Mouse (Mus musculus) NIH3T3 (cell line): ENCODE measurements around the gene Hoxa5.

Experiments
- DNase-seq: peaks from one replicate; pipeline ENCODE4 v3.0.0-alpha.2; 2012; ENCODE audit warnings: low read depth

Hoxa5 gene

DNA sequence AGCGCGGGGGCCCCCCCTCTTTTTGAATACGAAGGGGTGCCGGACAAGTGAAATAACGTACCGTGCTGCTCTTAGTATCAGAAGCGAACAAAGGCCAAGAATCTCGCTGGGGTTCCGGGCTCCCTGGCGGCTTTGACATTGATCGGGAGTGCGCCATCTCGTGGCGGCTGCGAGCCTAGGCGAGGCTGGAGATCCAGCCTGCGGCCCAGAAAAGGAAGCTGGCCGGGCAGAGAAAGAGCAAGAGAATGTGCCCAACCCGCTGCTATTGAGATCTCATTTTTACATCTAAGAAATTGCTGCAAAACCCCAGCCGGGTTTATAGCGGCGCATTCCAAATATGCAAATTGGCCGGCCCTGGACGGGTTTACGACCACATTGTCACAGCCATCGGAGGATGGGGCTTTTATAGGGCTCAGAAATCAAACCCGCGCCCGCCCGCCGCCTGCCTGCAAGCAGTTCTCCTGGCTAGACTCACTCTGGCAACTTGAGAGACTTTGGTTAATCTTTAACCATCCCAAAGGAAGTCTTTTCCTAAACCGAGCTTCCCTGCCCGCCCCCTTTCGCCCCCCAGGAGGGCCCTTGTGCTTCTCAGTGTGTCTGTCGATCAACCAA, 36.1 kb upstream of the Hoxa5 start, which contains the start of gene Hoxa10:
TSS of gene Hoxa10 (minus strand) at position 466 of the 612 bp plus-strand sequence.
- peak; percentile 78 for DNase-seq

GRCm38 (mm10) chr6:52239625-52240388, 35.4 kb upstream of the Hoxa5 start:
- no peak for DNase-seq

DNA sequence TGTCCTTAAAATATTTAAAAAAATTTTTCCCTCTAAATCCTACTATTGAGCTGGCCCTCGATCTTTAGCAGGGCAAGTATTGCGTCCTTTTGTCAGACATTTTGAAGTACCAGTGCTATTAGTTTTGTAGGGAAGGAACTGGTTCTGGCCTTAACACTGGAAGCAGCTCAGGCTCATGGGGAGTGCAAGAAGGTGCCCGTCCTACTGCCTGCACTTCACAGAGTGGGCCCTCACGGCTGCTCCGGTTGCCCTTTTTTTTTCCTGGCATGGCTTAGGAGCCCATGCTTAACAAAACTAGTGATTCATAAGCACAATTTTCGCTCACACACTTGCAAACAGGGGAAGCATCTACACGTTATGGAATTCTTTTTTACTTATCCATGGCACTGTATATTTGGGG, 34.6 kb upstream of the Hoxa5 start:
- no peak for DNase-seq

DNA sequence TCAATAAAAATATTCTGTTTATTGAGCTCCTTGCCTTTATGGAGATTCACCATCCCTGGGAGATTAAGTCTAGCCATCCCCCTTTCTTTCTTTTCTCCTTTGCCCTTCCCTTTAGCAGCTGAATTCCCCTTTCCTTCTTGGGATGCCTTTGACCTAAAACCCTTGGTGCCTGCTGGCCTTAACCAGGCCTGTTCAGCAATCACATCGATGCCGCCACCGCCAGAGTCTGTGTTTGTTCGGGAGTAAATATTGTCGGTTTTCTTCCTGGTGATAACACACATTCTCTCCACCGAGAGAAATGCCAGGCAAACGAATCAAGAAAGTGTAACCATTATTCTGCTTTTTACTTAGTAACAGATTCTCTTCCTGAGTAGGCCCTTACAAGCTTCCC, 33.8 kb upstream of the Hoxa5 start:
- no peak for DNase-seq

GRCm38 (mm10) chr6:52237346-52238154, 33.2 kb upstream of the Hoxa5 start:
- DNase-seq, result no peak

- no peak for DNase-seq
Measured at GRCm38 (mm10) chr6:52236806-52237205, 32.4 kb upstream of the Hoxa5 start.

GRCm38 (mm10) chr6:52235866-52236265, 31.5 kb upstream of the Hoxa5 start:
- no peak for DNase-seq

DNA sequence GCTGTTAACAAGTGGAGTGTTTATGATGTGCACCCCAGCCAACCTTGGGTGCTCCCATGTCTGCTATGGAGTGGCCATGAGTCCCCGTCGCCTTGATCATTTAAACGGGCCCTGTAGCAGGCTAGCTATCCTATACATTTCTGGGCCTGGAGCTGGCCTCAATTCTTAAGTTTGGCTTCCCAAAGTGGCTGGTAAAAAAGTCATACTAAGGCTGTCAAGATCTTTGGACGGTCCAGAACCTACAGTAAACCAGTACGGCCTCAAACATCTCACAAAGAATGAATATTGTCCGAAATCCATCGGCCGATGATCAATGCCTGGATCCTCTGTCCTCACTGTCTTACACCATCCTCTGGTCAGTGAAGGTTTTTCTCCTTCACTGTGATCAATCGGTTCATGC, 30.9 kb upstream of the Hoxa5 start:
- DNase-seq, result no peak

- no peak for DNase-seq
Measured at GRCm38 (mm10) chr6:52234428-52235140, 30.2 kb upstream of the Hoxa5 start.

DNA sequence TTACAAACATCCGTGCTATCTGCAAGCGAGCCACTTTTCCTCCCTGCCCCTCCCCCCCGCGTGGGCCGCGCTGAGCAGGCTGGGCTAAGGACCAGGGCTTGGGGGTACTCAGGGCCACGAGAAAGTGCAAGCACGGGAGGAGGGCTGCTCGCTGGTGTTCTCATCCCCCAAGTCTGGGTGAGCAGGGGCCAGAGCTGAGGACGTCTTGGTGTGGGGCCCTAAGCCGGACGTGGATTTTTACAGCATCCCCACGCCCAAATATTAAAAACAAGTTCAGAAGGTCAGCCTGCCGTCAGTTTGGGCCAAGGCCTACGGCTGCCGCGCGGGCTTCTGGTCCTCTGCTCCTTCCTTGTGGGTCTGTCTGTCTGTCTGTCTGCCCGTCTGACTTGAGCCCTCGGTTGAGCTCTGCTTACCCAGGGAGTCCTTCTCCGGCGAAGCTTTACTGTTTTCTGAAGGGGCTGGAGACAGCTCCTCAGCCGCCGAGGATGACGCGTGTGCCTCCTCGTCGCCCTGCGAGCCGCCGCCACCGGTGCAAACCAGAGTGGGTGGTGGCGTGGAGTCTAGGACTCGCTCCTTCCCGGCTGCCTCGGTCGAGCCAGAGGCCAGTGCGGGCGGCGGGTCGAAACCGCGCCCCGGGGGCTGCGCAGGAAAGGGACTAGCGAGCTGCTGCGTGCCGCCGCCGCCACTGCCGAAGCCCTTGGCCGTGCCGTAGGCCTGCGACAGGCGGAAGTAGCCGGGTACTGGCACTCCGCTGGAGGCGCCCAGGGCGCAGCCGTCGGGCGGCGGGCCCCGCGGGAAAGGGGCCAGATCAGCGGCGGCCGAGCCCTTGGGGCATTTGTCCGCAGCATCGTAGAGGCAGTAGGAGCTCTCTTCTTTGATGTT, 29.4 kb upstream of the Hoxa5 start:
- no peak for DNase-seq

GRCm38 (mm10) chr6:52232984-52233545, 28.7 kb upstream of the Hoxa5 start:
- no peak for DNase-seq

- no peak for DNase-seq
Measured at GRCm38 (mm10) chr6:52232568-52232965, 28.2 kb upstream of the Hoxa5 start.

DNA sequence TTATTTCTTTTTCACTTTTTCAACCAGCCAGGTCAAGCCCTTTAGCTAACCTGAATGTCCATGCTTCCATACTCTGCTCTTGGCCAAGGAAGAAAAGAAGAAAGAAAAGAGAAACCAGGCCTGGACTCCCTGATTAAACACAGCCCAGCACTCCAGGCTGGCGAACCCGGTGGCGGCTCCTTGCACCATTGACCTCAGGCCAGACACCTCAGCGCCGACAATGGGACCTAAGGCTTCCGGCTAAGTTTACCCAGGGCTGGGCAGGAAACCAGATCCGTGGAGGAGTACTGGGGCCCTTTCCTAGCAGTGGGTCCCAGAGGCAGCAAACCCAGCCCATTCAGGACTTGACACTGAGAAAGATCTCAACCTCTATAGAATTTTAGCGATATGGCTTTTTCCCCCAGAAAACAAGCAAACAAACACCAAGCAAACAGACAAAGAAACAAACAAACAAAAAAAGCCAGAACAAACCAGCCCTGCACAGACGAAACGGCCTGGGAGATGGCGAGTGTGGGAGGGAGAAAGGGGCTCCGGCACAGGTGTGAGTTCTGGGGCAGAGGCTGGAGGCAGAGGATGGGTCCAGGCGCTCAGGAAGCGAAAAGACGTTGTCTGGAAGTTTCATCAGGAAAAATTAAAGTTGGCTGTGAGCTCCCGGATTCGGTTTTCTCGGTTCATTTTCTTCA, 27.6 kb upstream of the Hoxa5 start:
- DNase-seq, result no peak

DNA sequence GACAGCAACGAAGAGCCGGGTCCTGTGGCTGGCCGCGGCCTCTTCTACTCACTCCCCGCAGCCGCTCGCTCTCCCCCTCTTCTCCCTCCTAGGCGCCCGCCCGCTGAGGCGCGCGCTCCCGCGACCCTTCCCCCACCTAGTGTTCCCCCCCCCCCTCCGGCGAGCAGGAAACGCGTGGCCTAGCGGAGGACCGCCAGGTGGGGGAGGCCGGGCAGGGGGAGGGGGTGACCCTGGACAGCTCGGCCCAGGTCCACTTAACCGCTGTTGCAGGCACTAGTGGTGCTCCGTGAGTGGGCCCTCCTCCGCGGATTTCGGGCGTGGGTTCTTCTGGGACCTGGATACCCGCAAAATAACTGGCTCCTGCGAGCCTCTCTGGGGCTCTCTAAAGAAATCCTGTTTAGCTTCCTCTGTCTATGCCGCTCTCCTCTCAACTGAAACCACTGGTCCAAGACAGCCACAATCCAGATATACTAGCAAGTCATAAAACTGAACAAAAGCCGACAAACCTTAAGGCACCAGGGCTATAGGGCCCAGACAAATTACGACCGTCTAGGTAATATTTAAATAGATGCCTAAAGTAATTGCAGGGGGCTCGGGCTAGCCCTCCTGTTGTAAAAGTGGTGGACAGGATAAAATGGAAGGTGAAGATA, 26.3 kb upstream of the Hoxa5 start, which contains the start of gene Hoxa9:
TSS of gene Hoxa9 (minus strand) at position 574 of the 650 bp plus-strand sequence.
- no peak for DNase-seq

DNA sequence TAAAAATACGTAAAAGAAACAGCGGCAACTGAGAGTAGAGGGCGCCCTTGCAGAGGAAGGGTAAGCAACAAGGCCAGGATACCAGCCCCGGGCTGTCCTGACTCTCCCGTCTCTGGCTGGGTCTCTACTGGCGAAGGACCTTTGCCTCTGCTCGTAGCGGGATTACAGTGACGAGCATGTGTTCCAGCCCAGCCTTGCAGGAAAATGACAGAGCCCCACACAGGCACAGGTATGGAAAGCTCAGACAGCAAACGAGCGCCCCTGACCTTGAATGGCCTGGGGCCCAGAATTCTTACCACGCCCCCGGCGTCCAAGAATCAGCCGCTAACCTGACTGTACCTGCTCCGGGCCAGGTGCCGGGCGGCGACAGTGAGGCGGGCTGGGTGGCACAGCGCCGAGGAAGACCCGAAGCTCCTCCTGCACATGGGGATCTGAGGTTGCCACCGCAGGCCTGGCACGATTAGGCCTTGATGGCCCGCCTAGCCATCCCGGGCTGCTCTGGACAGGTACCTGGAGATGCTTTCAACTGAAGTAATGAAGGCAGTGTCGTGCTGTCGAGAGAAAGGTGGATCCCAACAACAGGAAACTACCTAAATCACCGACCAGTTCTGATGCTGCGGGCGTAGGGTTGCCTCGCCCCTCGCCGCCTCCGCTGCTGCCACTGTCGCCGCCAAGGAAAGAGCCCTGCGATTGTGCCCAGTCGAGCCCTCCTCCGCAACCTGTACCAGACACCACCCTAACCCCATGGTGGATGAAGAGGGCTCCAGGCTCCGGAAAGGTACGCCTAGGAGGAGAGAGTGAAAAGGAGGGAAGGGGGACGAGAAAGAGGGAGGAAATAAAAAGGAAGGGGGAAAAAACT, 25.4 kb upstream of the Hoxa5 start:
- no peak for DNase-seq

DNA sequence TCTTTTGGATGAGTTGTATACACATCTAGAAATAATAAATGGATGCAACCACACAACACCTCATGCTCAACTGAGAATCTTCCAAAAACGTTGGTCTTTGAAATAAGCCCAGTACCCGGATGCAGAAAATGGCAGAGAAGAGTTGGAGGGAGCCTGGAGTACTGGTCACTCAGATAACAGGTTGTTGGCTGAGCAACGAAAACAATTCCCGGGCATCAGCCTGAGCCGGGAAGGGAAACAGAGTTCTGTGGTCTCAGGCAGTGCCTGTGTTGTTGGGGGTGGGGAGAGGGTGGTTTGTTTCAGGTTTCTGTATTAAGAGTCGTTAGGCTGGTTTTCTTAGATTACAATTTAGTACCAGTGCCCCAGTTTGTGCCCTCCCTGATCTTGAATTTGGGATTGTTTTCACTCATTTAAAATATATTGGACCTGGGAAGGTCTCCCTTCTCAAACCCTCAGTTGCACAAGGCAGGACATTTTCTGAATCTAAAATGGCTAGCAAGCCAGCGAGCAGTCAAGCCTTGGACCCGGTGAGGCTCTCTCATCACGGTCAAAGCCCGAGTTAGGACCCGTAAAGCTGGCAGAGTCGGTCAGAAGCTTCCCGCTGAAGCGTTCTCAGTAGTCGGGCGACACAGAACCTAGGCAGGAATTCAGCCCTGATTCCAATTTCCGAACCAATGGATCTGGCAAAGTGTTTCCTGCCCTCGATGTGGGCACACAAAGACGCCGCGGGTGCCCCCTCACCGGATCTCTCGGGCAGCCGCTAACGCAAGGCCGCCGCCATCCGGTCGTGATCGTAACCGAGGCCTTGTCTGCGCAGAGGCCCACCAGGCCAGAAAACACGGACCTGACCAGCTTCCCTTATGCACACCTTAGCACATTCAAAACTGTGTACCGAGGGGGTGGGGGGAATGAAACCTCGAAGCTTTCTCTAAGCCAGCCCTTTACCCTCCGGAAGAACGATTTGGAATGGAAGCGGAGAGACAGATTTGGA, 24.4 kb upstream of the Hoxa5 start:
- DNase-seq, result no peak

DNA sequence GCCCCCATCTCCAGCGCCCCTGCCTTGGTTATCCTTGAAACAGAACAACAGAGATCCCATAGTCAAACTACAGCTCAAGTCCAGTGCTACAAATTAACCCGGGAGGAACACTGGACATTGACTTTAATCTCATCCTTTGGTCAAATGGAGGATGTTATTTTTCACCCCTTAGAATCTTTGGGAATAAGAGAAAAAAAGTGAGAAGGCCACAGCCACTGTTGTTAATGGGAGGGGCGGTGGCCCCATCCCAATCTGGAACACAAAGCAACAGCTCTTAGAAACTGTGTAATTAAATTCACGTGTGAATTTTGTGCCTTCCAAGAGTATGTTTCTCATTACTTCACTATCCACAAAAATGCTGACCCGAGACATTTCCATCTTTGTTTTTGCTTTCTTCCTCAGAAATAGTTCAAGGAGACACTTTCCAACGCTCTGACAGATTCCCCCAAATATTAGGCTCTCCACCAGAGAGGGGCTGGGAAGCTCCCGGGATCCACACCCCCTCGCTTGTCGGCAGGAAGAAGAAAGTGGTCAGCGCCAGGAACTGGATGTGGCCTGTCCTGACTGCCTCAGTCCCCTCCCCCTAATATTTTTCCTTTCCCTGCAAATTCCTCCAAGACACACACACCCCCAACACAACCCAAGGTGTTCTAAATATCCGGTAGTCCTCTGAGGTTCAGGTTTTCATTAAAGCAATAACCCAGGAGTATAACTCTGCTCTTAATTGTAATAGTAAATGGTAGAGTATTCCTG, 23.3 kb upstream of the Hoxa5 start:
- DNase-seq, result peak; percentile 69
